Mouse (Mus musculus) embryonic fibroblast, embryonic 13.5 days (primary cell): ENCODE measurements around the gene Calr.

Source experiments
- CTCF ChIP-seq: IDR thresholded peaks from 2 replicates; pipeline ENCODE4 v1.5.1; 2011; ENCODE audit warnings: mild to moderate bottlenecking, control low read depth, low read length, moderate library complexity, borderline replicate concordance; ENCODE audit not compliant: insufficient read depth
- POLR2A ChIP-seq: IDR thresholded peaks from 2 replicates; pipeline ENCODE4 v1.6.1; 2011; ENCODE audit warnings: low read depth, mild to moderate bottlenecking, control low read depth, low read length, moderate library complexity

GRCm38 (mm10) chr8:84814240-84814554 lies 32.5 kb downstream of the Calr start:
- TF ChIP-seq POLR2A (no peak), CTCF (no peak)
